Mouse (Mus musculus) ES-E14 (cell line): Measurements from ENCODE around the gene Cmtr1. TPM values are rescaled to one million over a fixed set of nuclear protein-coding genes. Genes with fewer than 3 reads are reported as not detected.

Experiments
- DNase-seq: peaks from one replicate; pipeline ENCODE4 v3.0.0-alpha.2; 2013; ENCODE audit warnings: low read depth, low spot score
- H3K27ac ChIP-seq: 2 replicates; pipeline ENCODE4 v1.5.1; 2012; ENCODE audit warnings: low read depth, mild to moderate bottlenecking, low read length, moderate library complexity, mixed read lengths; ENCODE audit not compliant: poor library complexity, insufficient read depth, severe bottlenecking
- H3K36me3 ChIP-seq: 2 replicates; pipeline ENCODE4 v1.6.1; 2012; ENCODE audit warnings: mild to moderate bottlenecking, low read length, moderate library complexity, mixed read lengths; ENCODE audit not compliant: control insufficient read depth, poor library complexity, insufficient read depth, severe bottlenecking
- H3K4me1 ChIP-seq, 2 experiments: fragments of 150-350 bp in 1 of 2; sonication (generic) in 1 of 2; 2 replicates each; pipeline ENCODE4 v1.6.1; 2012; ENCODE audit warnings: low read length in 2 of 2, mild to moderate bottlenecking in 1 of 2, mixed read lengths in 1 of 2; ENCODE audit not compliant: control insufficient read depth in 2 of 2, insufficient read depth in 2 of 2, poor library complexity in 1 of 2
- H3K4me3 ChIP-seq, 2 experiments: fragments of 150-350 bp in 1 of 2; sonication (generic) in 1 of 2; 2 replicates each; pipeline ENCODE4 v1.5.1; 2012; ENCODE audit warnings: low read length in 2 of 2, low read depth in 1 of 2, mild to moderate bottlenecking in 1 of 2, mixed read lengths in 1 of 2; ENCODE audit not compliant: insufficient read depth in 1 of 2, poor library complexity in 1 of 2, severe bottlenecking in 1 of 2
- H3K9ac ChIP-seq: 2 replicates; pipeline ENCODE4 v1.6.1; 2012; ENCODE audit warnings: low read depth, mild to moderate bottlenecking, low read length, mixed read lengths; ENCODE audit not compliant: poor library complexity, insufficient read depth, severe bottlenecking
- H3K9me3 ChIP-seq: fragments of 150-350 bp; sonication (generic); 2 replicates; pipeline ENCODE4 v1.6.1; 2012; ENCODE audit warnings: low read depth, mild to moderate bottlenecking, low read length; ENCODE audit not compliant: control insufficient read depth, insufficient read depth
- CHD2 ChIP-seq: IDR thresholded peaks from 2 replicates; pipeline ENCODE4 v1.6.1; 2014; ENCODE audit warnings: mild to moderate bottlenecking, low read depth, low read length, inconsistent platforms
- HCFC1 ChIP-seq: IDR thresholded peaks from 2 replicates; pipeline ENCODE4 v1.6.1; 2012; ENCODE audit warnings: low read length, inconsistent platforms, borderline replicate concordance; ENCODE audit not compliant: insufficient read depth
- MAFK ChIP-seq: IDR thresholded peaks from 2 replicates; pipeline ENCODE4 v1.6.1; 2014; ENCODE audit warnings: mild to moderate bottlenecking, low read depth, low read length, inconsistent platforms; ENCODE audit not compliant: insufficient read depth
- ZC3H11A ChIP-seq: IDR thresholded peaks from 2 replicates; pipeline ENCODE4 v1.6.1; 2012; ENCODE audit warnings: low read depth, mild to moderate bottlenecking, inconsistent platforms, low read length, borderline replicate concordance
- ZNF384 ChIP-seq: IDR thresholded peaks from 2 replicates; pipeline ENCODE4 v1.6.1; 2012; ENCODE audit warnings: low read depth, low read length, inconsistent platforms
- in situ Hi-C, 2 experiments: fragments of 600-800 bp; cut with MboI; formaldehyde crosslinking; loops; one replicate each; pipeline ENCODE4 v1.15.1; 2025; ENCODE audit warnings: low sequenced_read_pairs in 2 of 2, inconsistent platforms in 1 of 2; ENCODE audit not compliant: unreplicated experiment in 2 of 2
- total RNA-seq: library from RNA; depleted of rRNA; stranded (reverse); fragments of 300-350 nt; gene quantifications from 2 replicates; pipeline ENCODE4 v1.2.3, GENCODE M21; 2012

The Cmtr1 gene
- total RNA-seq, 1 experiment: 130 TPM

DNA sequence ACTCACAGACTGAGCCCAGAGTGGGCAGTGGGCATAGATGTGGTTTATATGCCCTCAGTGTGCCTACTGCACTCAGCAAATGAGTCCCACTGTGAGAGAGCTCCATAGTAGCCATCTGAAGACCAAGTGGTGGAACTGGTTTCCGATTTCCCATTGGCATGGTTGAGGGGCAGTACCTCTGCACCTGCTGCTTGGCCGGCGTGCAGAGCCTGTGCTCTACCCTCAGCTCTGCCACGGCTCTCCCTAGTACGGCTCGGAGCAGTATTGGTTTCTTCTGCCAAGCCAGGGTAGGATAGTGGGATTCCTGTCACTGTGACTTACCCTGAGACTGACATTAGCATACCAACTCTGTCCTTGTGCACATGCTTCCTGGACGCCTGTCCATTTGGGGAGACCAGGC is 40.2 kb downstream of the Cmtr1 start:
- no peak for DNase-seq
- Histone ChIP-seq H3K27ac (no peak overlapping the region), H3K9me3 (no peaks in the 10 kb centered on the region), H3K36me3 (peaks cover 68% of the 10 kb centered on the region), H3K4me3 (no peak overlapping the region), H3K9ac (no peak overlapping the region), H3K4me1 (no peaks in the 10 kb centered on the region)
- in situ Hi-C loops: no loop called here
- no peak for TF ChIP-seq MAFK

DNA sequence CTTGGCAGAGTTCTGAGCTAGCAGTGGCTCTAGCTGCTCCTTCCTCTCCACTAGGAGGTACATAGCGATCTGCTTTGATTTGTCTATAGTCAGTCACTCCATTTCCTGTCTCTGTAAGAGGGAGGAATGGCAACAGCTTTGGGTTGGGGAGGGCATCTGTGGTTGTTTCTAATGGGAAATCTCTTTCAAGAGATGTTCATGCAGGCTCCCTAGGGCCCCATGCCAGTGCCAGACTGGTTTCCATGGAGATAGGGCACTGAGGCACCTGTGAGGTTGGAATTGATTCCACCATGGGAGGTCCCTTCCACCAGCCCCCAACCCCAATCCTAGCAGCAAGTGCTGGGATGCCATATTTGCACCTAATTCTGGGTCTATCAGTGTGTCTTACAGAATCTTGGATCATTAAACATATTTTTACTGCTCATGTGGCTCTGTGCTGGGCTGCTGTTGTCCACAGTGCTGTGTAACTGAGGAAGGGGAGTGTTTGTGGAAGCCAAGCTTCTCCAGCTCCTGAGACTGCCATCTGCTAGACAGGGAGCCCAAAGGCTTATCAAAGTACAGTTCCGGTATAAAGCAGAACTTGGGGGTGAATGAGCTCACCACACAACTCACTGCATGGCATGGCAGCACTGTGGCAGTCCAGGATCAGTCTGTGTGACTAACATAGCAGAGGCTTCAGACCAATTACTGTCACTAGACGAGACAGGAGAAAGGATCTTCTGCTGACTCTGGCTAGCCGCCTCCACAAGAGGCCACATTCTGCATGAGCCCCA is 42.7 kb downstream of the Cmtr1 start:
- no peak overlapping the region for H3K9ac ChIP-seq
- no peaks in the 10 kb centered on the region for H3K4me1 ChIP-seq
- peaks cover 54% of the 10 kb centered on the region for H3K36me3 ChIP-seq
- in situ Hi-C loops: no loop called here
- no peak for DNase-seq
- TF ChIP-seq MAFK: no peak
- H3K4me3 ChIP-seq: no peak overlapping the region
- H3K9me3 ChIP-seq: no peaks in the 10 kb centered on the region
- no peak overlapping the region for H3K27ac ChIP-seq

- Histone ChIP-seq H3K4me1 (0 out of 4 replicates have a peak, but pooled peaks cover 0 to 2% of the 10 kb centered on the region in 2 experiments), H3K9ac (no peak overlapping the region), H3K36me3 (peaks cover 42% of the 10 kb centered on the region), H3K4me3 (no peak overlapping the region), H3K27ac (no peak overlapping the region), H3K9me3 (no peaks in the 10 kb centered on the region)
- TF ChIP-seq ZC3H11A (no peak), CHD2 (no peak), ZNF384 (no peak), MAFK (no peak), HCFC1 (no peak)
- DNase-seq: no peak
- in situ Hi-C loops: no loop called here
Observed at GRCm38 (mm10) chr17:29704781-29705180, 44.4 kb downstream of the Cmtr1 start.

GRCm38 (mm10) chr17:29705881-29706280 is 45.5 kb downstream of the Cmtr1 start:
- in situ Hi-C loops: no loop called here

More at GRCm38 (mm10) chr17:29705881-29706280, 45.5 kb downstream of the Cmtr1 start:
- no peak overlapping the region for H3K4me3 ChIP-seq
- no peak overlapping the region for H3K27ac ChIP-seq
- no peak for TF ChIP-seq MAFK
- TF ChIP-seq ZNF384: no peak
- no peak for TF ChIP-seq HCFC1
- no peak for TF ChIP-seq CHD2
- no peak for TF ChIP-seq ZC3H11A
- DNase-seq: no peak
- H3K9ac ChIP-seq: no peak overlapping the region
- peaks cover 32% of the 10 kb centered on the region for H3K36me3 ChIP-seq
- H3K9me3 ChIP-seq: no peaks in the 10 kb centered on the region
- 0 out of 4 replicates have a peak, but pooled peaks cover 0 to 2% of the 10 kb centered on the region in 2 experiments for H3K4me1 ChIP-seq
